Mouse (Mus musculus): ENCODE data around the gene Padi3.

GRCm38 (mm10) chr4:140836208-140836866, 25.9 kb upstream of the Padi3 start:
- TF ChIP-seq POLR2A (IDR thresholded peaks at IDR 0.05; ENCODE audit: low read depth, low read length) (no peak), CTCF (conservative IDR thresholded peaks at IDR 0.05; ENCODE audit: insufficient read depth, insufficient read length, low read depth, low read length) (no peak)
